Mouse (Mus musculus) heart, postnatal 0 days (tissue): ENCODE measurements around the gene Cdon. TPM values are rescaled to one million over a fixed set of nuclear protein-coding genes. Genes with fewer than 3 reads are reported as not detected.

Source experiments
- ATAC-seq: fragments of 200-750 bp; cut with Nextera tagmentation; 2 replicates; pipeline ENCODE4 v1.8.0; 2017; ENCODE audit warnings: low read depth, moderate number of reproducible peaks, moderate library complexity; ENCODE audit not compliant: insufficient read depth
- DNase-seq: peaks from one replicate; pipeline ENCODE4 v3.0.0-alpha.2; 2016; ENCODE audit warnings: low spot score
- H3K27ac ChIP-seq: fragments of 300-500 bp; sonication (generic); 2 replicates; pipeline ENCODE4 v1.5.1; 2014; ENCODE audit warnings: low read depth, mild to moderate bottlenecking
- H3K27me3 ChIP-seq: fragments of 300-500 bp; sonication (generic); 2 replicates; pipeline ENCODE4 v1.6.1; 2014; ENCODE audit warnings: low read length, mixed read lengths; ENCODE audit not compliant: control insufficient read depth, insufficient read depth
- H3K36me3 ChIP-seq: fragments of 300-500 bp; sonication (generic); replicated peaks from 2 replicates; pipeline ENCODE4 v1.6.1; 2014; ENCODE audit warnings: low read length, mixed read lengths; ENCODE audit not compliant: control insufficient read depth, insufficient read depth
- H3K4me1 ChIP-seq: fragments of 300-500 bp; sonication (generic); 2 replicates; pipeline ENCODE4 v1.6.1; 2014; ENCODE audit warnings: antibody characterized with exemption; ENCODE audit not compliant: control insufficient read depth, insufficient read depth
- H3K4me2 ChIP-seq: fragments of 300-500 bp; sonication (generic); 2 replicates; pipeline ENCODE4 v1.6.1; 2014; ENCODE audit warnings: low read depth, mild to moderate bottlenecking, low read length, moderate library complexity
- H3K4me3 ChIP-seq: fragments of 300-500 bp; sonication (generic); 2 replicates; pipeline ENCODE4 v1.5.1; 2014; ENCODE audit warnings: low read depth, low read length
- H3K9ac ChIP-seq: fragments of 300-500 bp; sonication (generic); replicated peaks from 2 replicates; pipeline ENCODE4 v1.6.1; 2014; ENCODE audit warnings: low read depth, low read length, mixed read lengths
- H3K9me3 ChIP-seq: fragments of 300-500 bp; sonication (generic); replicated peaks from 2 replicates; pipeline ENCODE4 v1.6.1; 2016; ENCODE audit warnings: low read length; ENCODE audit not compliant: control insufficient read depth
- CTCF ChIP-seq: IDR thresholded peaks from 2 replicates; pipeline ENCODE4 v1.5.1; 2016; ENCODE audit warnings: antibody characterized with exemption, control low read depth, low read depth
- EP300 ChIP-seq: IDR thresholded peaks from 2 replicates; pipeline ENCODE4 v1.6.1; 2016; ENCODE audit warnings: antibody characterized with exemption, low read depth
- WGBS: fragments of 180-500 bp; shearing (Covaris S2); extraction: QIAGEN DNeasy Blood & Tissue Kit; methylation state at CpG from one replicate; pipeline ENCODE4 v1.1.7; 2014; 5-methylcytosine and 5-hydroxymethylcytosine counted together
- polyA plus RNA-seq: library from polyadenylated mRNA; unstranded; fragments of >200 nt; fragmentation: Nextera tagmentation; extraction: Ambion mirVana; gene quantifications from 2 replicates; pipeline ENCODE4 v1.2.1, GENCODE M21; 2015
- total RNA-seq: library from RNA; depleted of rRNA; stranded (reverse); fragments of >200 nt; gene quantifications from 2 replicates; pipeline ENCODE4 v1.2.3, GENCODE M21; 2014; ENCODE audit warnings: low replicate concordance; rRNA removed

Gene Cdon
- total and polyA plus RNA-seq, 2 experiments from 2014 or later = 2.3 to 36.4 TPM

DNA sequence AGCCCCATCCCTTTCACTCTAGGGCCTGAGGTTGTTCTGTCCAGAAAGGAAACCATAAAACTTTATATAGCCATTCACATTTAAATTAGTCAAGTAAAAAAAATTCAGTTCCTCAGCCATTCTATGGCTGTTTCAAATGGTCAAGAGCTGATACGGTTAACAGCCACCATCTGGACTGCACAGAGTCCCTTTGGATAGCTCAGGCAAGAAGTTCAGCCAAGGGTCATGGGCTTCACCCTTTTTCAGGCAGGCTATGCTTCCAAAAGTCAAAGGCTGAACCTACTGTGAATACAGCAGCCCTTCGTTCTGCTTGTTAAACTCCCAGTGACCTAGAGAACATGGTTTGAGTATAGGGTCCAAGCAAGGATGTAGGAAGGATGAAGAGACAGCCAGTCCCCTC is 123.7 kb downstream of the Cdon start:
- DNase-seq (no peak), ATAC-seq (0 out of 2 replicates have a peak, but pooled peaks have one; percentile 22)
- Histone ChIP-seq H3K4me1 (no peaks in the 10 kb centered on the region; the same call in 1 of the 2 replicates), H3K9me3 (no peaks in the 10 kb centered on the region), H3K4me3 (no peak overlapping the region), H3K27me3 (no peaks in the 10 kb centered on the region), H3K4me2 (no peak overlapping the region), H3K36me3 (no peaks in the 10 kb centered on the region), H3K27ac (no peak overlapping the region), H3K9ac (no peak overlapping the region)
- TF ChIP-seq CTCF (no peak), EP300 (no peak)
- whole genome bisulfite sequencing = 51% methylated on average over 2 of the region's 2 CpGs

DNA sequence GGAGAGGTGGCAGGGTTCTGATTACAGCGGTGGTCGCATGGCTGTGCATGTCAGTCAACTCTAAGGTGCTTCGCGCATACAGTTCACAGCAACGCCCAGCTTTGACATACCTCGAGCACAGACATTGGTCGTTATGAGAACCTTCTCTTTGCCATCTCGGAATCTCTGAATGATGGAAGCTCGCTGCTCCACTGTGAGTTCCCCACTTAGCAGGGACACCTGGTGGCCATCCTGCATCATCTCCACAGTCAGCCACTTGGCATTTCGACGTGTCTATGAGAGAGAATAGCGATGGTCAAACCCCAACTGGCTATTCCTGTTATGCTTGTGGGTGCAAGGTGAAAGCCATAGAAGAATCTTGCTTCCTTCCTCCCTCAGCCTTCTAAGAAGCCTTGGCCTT is 124.8 kb downstream of the Cdon start:
- no peaks in the 10 kb centered on the region for H3K9me3 ChIP-seq
- H3K4me1 ChIP-seq = no peaks in the 10 kb centered on the region; the same call in 1 of the 2 replicates
- no peaks in the 10 kb centered on the region for H3K36me3 ChIP-seq
- DNase-seq (no peak), ATAC-seq (no peak)
- H3K4me2 ChIP-seq = no peak overlapping the region
- TF ChIP-seq EP300 = no peak
- peak; percentile 34; the same call in 1 of the 2 replicates for TF ChIP-seq CTCF
- WGBS = 59% methylated on average over 12 of the region's 12 CpGs
- H3K27me3 ChIP-seq = no peaks in the 10 kb centered on the region
- no peak overlapping the region for H3K4me3 ChIP-seq
- no peak overlapping the region for H3K27ac ChIP-seq
- no peak overlapping the region for H3K9ac ChIP-seq

DNA sequence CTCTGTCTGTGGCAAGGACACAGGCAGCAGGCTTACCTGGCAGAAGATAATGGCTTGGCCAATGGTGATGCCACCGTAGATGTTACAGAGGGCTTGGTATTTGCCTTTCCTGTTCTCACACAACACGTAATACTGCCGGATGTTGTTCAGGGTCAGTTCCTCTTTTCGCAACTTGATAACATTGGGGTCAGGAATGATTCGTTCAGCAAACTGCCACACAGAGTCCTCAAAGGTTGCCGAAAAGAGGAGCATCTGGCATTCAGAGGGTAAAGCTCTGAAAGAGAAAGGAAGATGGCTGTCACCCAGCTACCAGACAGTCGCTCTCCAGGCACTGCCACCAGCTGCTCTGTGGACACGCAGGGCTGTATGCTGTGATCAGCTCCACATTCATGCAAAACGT is 125.8 kb downstream of the Cdon start:
- Histone ChIP-seq H3K27me3 (no peaks in the 10 kb centered on the region), H3K36me3 (no peaks in the 10 kb centered on the region), H3K4me1 (no peaks in the 10 kb centered on the region; the same call in 1 of the 2 replicates), H3K27ac (no peak overlapping the region), H3K4me3 (no peak overlapping the region), H3K9ac (no peak overlapping the region), H3K4me2 (no peak overlapping the region), H3K9me3 (no peaks in the 10 kb centered on the region)
- no peak for TF ChIP-seq CTCF
- no peak for TF ChIP-seq EP300
- DNase-seq (no peak), ATAC-seq (no peak)
- WGBS = 59% methylated on average over 9 of the region's 9 CpGs

DNA sequence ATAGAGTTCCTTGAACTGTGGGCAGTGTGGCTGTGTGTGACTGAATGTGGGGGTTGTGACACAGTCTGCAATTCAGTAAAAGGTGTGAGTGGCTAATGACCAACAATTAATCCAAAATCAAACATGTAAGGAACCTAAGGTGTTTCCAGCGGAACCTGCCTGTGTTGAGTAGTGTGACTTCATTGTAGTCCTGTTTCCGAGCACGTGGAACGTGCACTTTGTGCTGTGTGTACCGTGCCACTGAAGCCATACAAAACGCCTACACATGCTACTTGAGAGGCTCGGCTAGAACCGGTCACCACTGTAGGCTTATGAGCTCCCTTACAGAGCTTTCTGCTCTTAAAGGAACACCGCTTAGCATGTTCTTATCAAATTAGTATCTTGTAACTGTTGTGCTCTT is 127.5 kb downstream of the Cdon start:
- Histone ChIP-seq H3K27ac (no peak overlapping the region), H3K36me3 (no peaks in the 10 kb centered on the region), H3K9ac (no peak overlapping the region), H3K4me3 (no peak overlapping the region), H3K27me3 (no peaks in the 10 kb centered on the region), H3K4me1 (no peaks in the 10 kb centered on the region; the same call in 1 of the 2 replicates), H3K4me2 (no peak overlapping the region), H3K9me3 (no peaks in the 10 kb centered on the region)
- ATAC-seq = no peak
- DNase-seq = no peak
- 79% methylated on average over 9 of the region's 9 CpGs for WGBS
- TF ChIP-seq EP300 (no peak), CTCF (no peak)

DNA sequence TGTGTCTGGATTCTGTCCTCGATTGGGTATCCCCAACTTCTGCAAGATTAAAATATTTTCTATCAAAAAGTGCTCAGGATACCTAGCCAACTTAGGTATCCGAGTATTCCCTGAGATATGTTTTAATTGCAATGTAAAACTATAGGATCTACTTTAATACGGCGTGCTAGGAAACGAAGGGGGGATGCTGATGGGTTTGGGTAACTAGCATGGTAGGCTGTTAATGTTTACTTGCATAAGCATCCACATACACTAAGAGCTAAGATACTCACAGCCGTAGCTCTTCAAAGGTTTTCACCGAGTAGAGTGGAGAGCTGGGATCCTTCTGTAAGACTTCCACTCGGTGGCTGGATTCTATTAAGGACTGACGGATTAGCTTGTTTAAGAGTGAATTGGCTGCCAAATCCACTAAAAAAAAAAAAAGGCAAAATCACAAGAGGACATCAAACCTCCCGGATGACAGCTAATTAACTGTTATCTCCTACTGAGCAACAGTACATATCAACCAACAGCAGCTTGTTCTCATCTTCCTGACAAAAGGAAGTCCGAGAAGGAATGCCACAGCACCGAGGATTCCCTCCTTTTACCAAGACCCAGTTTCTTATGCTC is 135.7 kb downstream of the Cdon start:
- H3K27me3 ChIP-seq = peaks cover 20% of the 10 kb centered on the region
- H3K9ac ChIP-seq = no peak overlapping the region
- H3K27ac ChIP-seq = no peak overlapping the region
- DNase-seq (no peak), ATAC-seq (no peak)
- WGBS = 44% methylated on average over 12 of the region's 12 CpGs
- peaks cover 9% of the 10 kb centered on the region for H3K4me1 ChIP-seq
- H3K36me3 ChIP-seq = peaks cover 9% of the 10 kb centered on the region; the same call in 1 of the 2 replicates
- TF ChIP-seq EP300 = no peak
- no peak for TF ChIP-seq CTCF
- no peak overlapping the region for H3K4me2 ChIP-seq
- H3K4me3 ChIP-seq = no peak overlapping the region
- H3K9me3 ChIP-seq = no peaks in the 10 kb centered on the region

Other genes starting within 250 kb of the Cdon start
- 36.4 and 54.8 TPM in 2 replicates for gene Dcps, start 245.1 kb upstream of the Cdon start, total RNA-seq
- 34.9 and 37.9 TPM in 2 replicates for gene Dcps, start 245.1 kb upstream of the Cdon start, polyA plus RNA-seq
- 39.0 and 77.8 TPM in 2 replicates for gene Srpr, start 221.0 kb upstream of the Cdon start, total RNA-seq
- 90.3 and 90.9 TPM in 2 replicates for gene Srpr, start 221.0 kb upstream of the Cdon start, polyA plus RNA-seq
- 10.0 and 13.2 TPM in 2 replicates for gene Tirap, start 220.8 kb upstream of the Cdon start, total RNA-seq
- 5.5 TPM in 2 replicates for gene Tirap, start 220.8 kb upstream of the Cdon start, polyA plus RNA-seq
- gene Foxred1, start 210.1 kb upstream of the Cdon start, total RNA-seq = 88.0 and 91.5 TPM in 2 replicates
- 93.1 and 95.9 TPM in 2 replicates for gene Foxred1, start 210.1 kb upstream of the Cdon start, polyA plus RNA-seq
- 8.8 and 19.7 TPM in 2 replicates for gene Fam118b, start 153.3 kb upstream of the Cdon start, total RNA-seq
- gene Fam118b, start 153.3 kb upstream of the Cdon start, polyA plus RNA-seq = 22.6 and 24.8 TPM in 2 replicates
- 5.8 and 12.6 TPM in 2 replicates for gene Rpusd4, start 153.3 kb upstream of the Cdon start, total RNA-seq
- 14.1 and 17.3 TPM in 2 replicates for gene Rpusd4, start 153.3 kb upstream of the Cdon start, polyA plus RNA-seq
- gene Gm1113, start 97.1 kb downstream of the Cdon start, total RNA-seq = not detected in 2 replicates
- not detected in 2 replicates for gene Gm1113, start 97.1 kb downstream of the Cdon start, polyA plus RNA-seq
- gene Ddx25, start 137.4 kb downstream of the Cdon start, total RNA-seq = 0.27 TPM in 1 of 2 replicates, not detected in the other
- gene Ddx25, start 137.4 kb downstream of the Cdon start, polyA plus RNA-seq = 0.14 and 0.18 TPM in 2 replicates
- gene Pus3, start 137.5 kb downstream of the Cdon start, total RNA-seq = 7.9 and 8.6 TPM in 2 replicates
- gene Pus3, start 137.5 kb downstream of the Cdon start, polyA plus RNA-seq = 8.4 and 9.2 TPM in 2 replicates
- gene Pate2, start 149.2 kb downstream of the Cdon start, total RNA-seq = not detected in 2 replicates
- 0.10 and 0.30 TPM in 2 replicates for gene Pate2, start 149.2 kb downstream of the Cdon start, polyA plus RNA-seq
- gene Hyls1, start 149.3 kb downstream of the Cdon start, total RNA-seq = 2.9 and 8.8 TPM in 2 replicates
- 7.2 and 8.8 TPM in 2 replicates for gene Hyls1, start 149.3 kb downstream of the Cdon start, polyA plus RNA-seq
- not detected in 2 replicates for gene Pate4, start 190.8 kb downstream of the Cdon start, total RNA-seq
- gene Pate4, start 190.8 kb downstream of the Cdon start, polyA plus RNA-seq = not detected in 2 replicates
- not detected in 2 replicates for gene Pate3, start 227.1 kb downstream of the Cdon start, total RNA-seq
- not detected in 2 replicates for gene Pate3, start 227.1 kb downstream of the Cdon start, polyA plus RNA-seq